Mouse (Mus musculus): ENCODE measurements around the gene Tmppe. TPM values are rescaled to one million over a fixed set of nuclear protein-coding genes. Genes with fewer than 3 reads are reported as not detected.

Tmppe gene
- polyA plus RNA-seq, 1 experiment = 11.4 TPM

GRCm38 (mm10) chr9:114452418-114452817, 51.5 kb downstream of the Tmppe start:
- Histone ChIP-seq H3K27ac (ENCODE audit: insufficient read depth, low read depth, low read length) (no peak overlapping the region), H3K4me1 (ENCODE audit: control insufficient read depth, insufficient read depth, low read length) (no peaks in the 10 kb centered on the region), H3K4me3 (ENCODE audit: insufficient read depth, low read depth, low read length) (no peak overlapping the region), H3K36me3 (ENCODE audit: control insufficient read depth, insufficient read depth, low read length) (no peaks in the 10 kb centered on the region; the same call in 1 of the 2 replicates), H3K27me3 (replicated peaks; ENCODE audit: control insufficient read depth, insufficient read depth, low read length) (no peaks in the 10 kb centered on the region)
- DNase-seq = no peak
- WGBS = 96% methylated on average over 6 of the region's 6 CpGs
- no peak for TF ChIP-seq POLR2A (IDR thresholded peaks at IDR 0.05; ENCODE audit: low read depth, low read length)
- no peak for TF ChIP-seq CTCF (conservative IDR thresholded peaks at IDR 0.05; ENCODE audit: insufficient read depth, insufficient read length, low read depth, low read length)

DNA sequence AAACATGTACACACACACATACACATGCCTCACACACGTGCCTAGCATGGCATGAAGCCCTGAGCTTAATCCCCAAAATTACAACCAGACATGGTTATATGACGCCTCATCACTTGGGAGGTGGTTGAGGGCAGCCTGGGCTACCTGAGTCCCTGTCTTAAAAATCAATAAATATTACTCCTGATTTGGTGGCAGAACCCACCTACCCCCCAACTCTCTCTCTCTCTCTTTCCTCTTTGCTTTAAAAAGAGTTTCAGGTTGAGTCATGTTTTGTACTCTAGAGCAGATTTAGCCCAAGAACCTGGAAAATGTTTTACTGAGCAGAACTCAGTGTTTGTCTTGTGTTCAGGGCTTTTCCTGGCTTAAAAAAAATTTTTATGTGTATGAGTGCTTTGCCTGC, 54.5 kb downstream of the Tmppe start:
- no peak for DNase-seq
- no peaks in the 10 kb centered on the region; the same call in none of the 2 replicates for H3K36me3 ChIP-seq (ENCODE audit: control insufficient read depth, insufficient read depth, low read length)
- 96% methylated on average over 2 of the region's 2 CpGs for WGBS

More for the DNA sequence above, 54.5 kb downstream of the Tmppe start:
- no peak for TF ChIP-seq CTCF (conservative IDR thresholded peaks at IDR 0.05; ENCODE audit: insufficient read depth, insufficient read length, low read depth, low read length)
- TF ChIP-seq POLR2A (IDR thresholded peaks at IDR 0.05; ENCODE audit: low read depth, low read length) = no peak
- Histone ChIP-seq H3K4me3 (ENCODE audit: insufficient read depth, low read depth, low read length) (no peak overlapping the region), H3K27ac (ENCODE audit: insufficient read depth, low read depth, low read length) (no peak overlapping the region), H3K27me3 (replicated peaks; ENCODE audit: control insufficient read depth, insufficient read depth, low read length) (no peaks in the 10 kb centered on the region), H3K4me1 (ENCODE audit: control insufficient read depth, insufficient read depth, low read length) (no peaks in the 10 kb centered on the region)

Other genes with a start within 250 kb of the Tmppe start
- gene Bcl2a1c, start 71.0 kb upstream of the Tmppe start, polyA plus RNA-seq (2012; rRNA removed) = not detected in 2 replicates
- 86.3 and 98.7 TPM in 2 replicates for gene Crtap, start 10.4 kb upstream of the Tmppe start, polyA plus RNA-seq (2012; rRNA removed)
- gene Glb1, start within 50 bp of the Tmppe start, polyA plus RNA-seq (2012; rRNA removed) = 144 and 165 TPM in 2 replicates
- 0.20 and 0.53 TPM in 2 replicates for gene Ccr4, start 103.8 kb downstream of the Tmppe start, polyA plus RNA-seq (2012; rRNA removed)
- not detected in 2 replicates for gene C130032M10Rik, start 114.6 kb downstream of the Tmppe start, polyA plus RNA-seq (2012; rRNA removed)
- gene Trim71, start 163.3 kb downstream of the Tmppe start, polyA plus RNA-seq (2012; rRNA removed) = 0.01 and 0.05 TPM in 2 replicates
- 21.9 and 24.0 TPM in 2 replicates for gene Cnot10, start 239.1 kb downstream of the Tmppe start, polyA plus RNA-seq (2012; rRNA removed)

Data from kidney, adult 2 months (tissue).